Mouse (Mus musculus) macrophage (primary cell): ENCODE results near the gene Lekr1. TPM values are rescaled to one million over a fixed set of nuclear protein-coding genes. Genes with fewer than 3 reads are reported as not detected.
A peak's percentile ranks its signal among the peaks of the same experiment; 100 is the strongest.
"Not testable (repeated sequence)": the region's sequence is repeated elsewhere in the genome, so short reads cannot be mapped to it uniquely, and the experiment has no call there.

Experiments used
- H3K27ac ChIP-seq: fragments of 350-480 bp; formaldehyde crosslinking; 2 replicates; pipeline ENCODE4 v1.9.0; 2021
- H3K36me3 ChIP-seq: fragments of 350-480 bp; formaldehyde crosslinking; 2 replicates; pipeline ENCODE4 v1.9.0; 2021; ENCODE audit errors: inconsistent target
- H3K4me3 ChIP-seq: fragments of 350-480 bp; formaldehyde crosslinking; 2 replicates; pipeline ENCODE4 v1.9.0; 2021; ENCODE audit errors: inconsistent target
- H3K79me2 ChIP-seq: fragments of 350-480 bp; formaldehyde crosslinking; 2 replicates; pipeline ENCODE4 v1.9.0; 2021; ENCODE audit errors: inconsistent target
- WGBS: methylation state at CpG from one replicate; pipeline ENCODE4 v1.1.7; 2026; ENCODE audit warnings: inconsistent platforms; ENCODE audit not compliant: missing documents; 5-methylcytosine and 5-hydroxymethylcytosine counted together
- polyA plus RNA-seq: library from polyadenylated mRNA; stranded (reverse); fragments of 250-400 nt; gene quantifications from 3 replicates; pipeline ENCODE4 v1.2.4, GENCODE M21; 2018; ENCODE audit warnings: inconsistent platforms

The Lekr1 gene
- polyA plus RNA-seq, 1 experiment from 2014 or later, result 2.4 TPM

- no peaks in the 10 kb centered on the region for H3K79me2 ChIP-seq
- H3K4me3 ChIP-seq, result no peak overlapping the region
- WGBS, result 93% methylated on average over 6 of the region's 6 CpGs
- H3K27ac ChIP-seq, result no peak overlapping the region
- H3K36me3 ChIP-seq, result no peaks in the 10 kb centered on the region
Measured at GRCm38 (mm10) chr3:65767202-65767862, 101.3 kb downstream of the Lekr1 start.

GRCm38 (mm10) chr3:65769666-65770065 lies 103.6 kb downstream of the Lekr1 start:
- not testable (repeated sequence) for H3K79me2 ChIP-seq, H3K27ac ChIP-seq, H3K36me3 ChIP-seq, H3K4me3 ChIP-seq
- 85% methylated on average over 2 of the region's 7 CpGs for whole genome bisulfite sequencing

- Histone ChIP-seq H3K79me2 (no peaks in the 10 kb centered on the region), H3K4me3 (no peak overlapping the region), H3K27ac (no peak overlapping the region), H3K36me3 (no peaks in the 10 kb centered on the region)
- 70% methylated on average over 1 of the region's 1 CpGs for WGBS
Measured at GRCm38 (mm10) chr3:65773910-65774309, 107.9 kb downstream of the Lekr1 start.

- H3K36me3 ChIP-seq, result no peaks in the 10 kb centered on the region
- H3K79me2 ChIP-seq, result no peaks in the 10 kb centered on the region
- 91% methylated on average over 5 of the region's 5 CpGs for WGBS
- H3K27ac ChIP-seq, result no peak overlapping the region
- no peak overlapping the region for H3K4me3 ChIP-seq
Measured at GRCm38 (mm10) chr3:65775096-65775495, 109.1 kb downstream of the Lekr1 start.

GRCm38 (mm10) chr3:65782246-65782645 lies 116.2 kb downstream of the Lekr1 start:
- Histone ChIP-seq H3K79me2 (no peaks in the 10 kb centered on the region), H3K4me3 (no peak overlapping the region), H3K27ac (no peak overlapping the region), H3K36me3 (no peaks in the 10 kb centered on the region)
- WGBS, result 91% methylated on average over 5 of the region's 5 CpGs

GRCm38 (mm10) chr3:65790076-65790685 lies 124.2 kb downstream of the Lekr1 start:
- H3K79me2 ChIP-seq, result no peaks in the 10 kb centered on the region
- H3K4me3 ChIP-seq, result no peak overlapping the region
- no peaks in the 10 kb centered on the region for H3K36me3 ChIP-seq
- 12% methylated on average over 2 of the region's 3 CpGs for WGBS
- no peak overlapping the region for H3K27ac ChIP-seq

GRCm38 (mm10) chr3:65793561-65793960 lies 127.5 kb downstream of the Lekr1 start:
- WGBS, result 98% methylated on average over 4 of the region's 4 CpGs
- Histone ChIP-seq H3K4me3 (no peak overlapping the region), H3K27ac (no peak overlapping the region), H3K36me3 (no peaks in the 10 kb centered on the region), H3K79me2 (no peaks in the 10 kb centered on the region)

GRCm38 (mm10) chr3:65794711-65795110 lies 128.7 kb downstream of the Lekr1 start:
- no peaks in the 10 kb centered on the region for H3K79me2 ChIP-seq
- no peak overlapping the region for H3K4me3 ChIP-seq
- H3K27ac ChIP-seq, result no peak overlapping the region
- no peaks in the 10 kb centered on the region for H3K36me3 ChIP-seq
- 96% methylated on average over 2 of the region's 2 CpGs for WGBS

GRCm38 (mm10) chr3:65797345-65798137 lies 131.5 kb downstream of the Lekr1 start:
- H3K4me3 ChIP-seq, result no peak overlapping the region
- H3K79me2 ChIP-seq, result no peaks in the 10 kb centered on the region
- no peaks in the 10 kb centered on the region for H3K36me3 ChIP-seq
- H3K27ac ChIP-seq, result no peak overlapping the region
- 74% methylated on average over 5 of the region's 5 CpGs for WGBS

- no peak overlapping the region for H3K27ac ChIP-seq
Measured at GRCm38 (mm10) chr3:65800962-65801361, 134.9 kb downstream of the Lekr1 start.

GRCm38 (mm10) chr3:65802185-65802584 lies 136.2 kb downstream of the Lekr1 start:
- Histone ChIP-seq H3K79me2 (no peaks in the 10 kb centered on the region), H3K36me3 (no peaks in the 10 kb centered on the region)

More at GRCm38 (mm10) chr3:65800962-65801361, 134.9 kb downstream of the Lekr1 start:
- WGBS, result 67% methylated on average over 4 of the region's 4 CpGs
- no peaks in the 10 kb centered on the region for H3K36me3 ChIP-seq
- H3K79me2 ChIP-seq, result no peaks in the 10 kb centered on the region
- H3K4me3 ChIP-seq, result no peak overlapping the region

GRCm38 (mm10) chr3:65802868-65803267 lies 136.8 kb downstream of the Lekr1 start:
- Histone ChIP-seq H3K36me3 (no peaks in the 10 kb centered on the region), H3K79me2 (no peaks in the 10 kb centered on the region), H3K4me3 (no peak overlapping the region), H3K27ac (no peak overlapping the region)
- 64% methylated on average over 5 of the region's 5 CpGs for WGBS

More at GRCm38 (mm10) chr3:65802185-65802584, 136.2 kb downstream of the Lekr1 start:
- no peak overlapping the region for H3K4me3 ChIP-seq
- 83% methylated on average over 4 of the region's 5 CpGs for WGBS
- H3K27ac ChIP-seq, result no peak overlapping the region

- 91% methylated on average over 6 of the region's 6 CpGs for WGBS
- H3K27ac ChIP-seq, result no peak overlapping the region
- H3K36me3 ChIP-seq, result no peaks in the 10 kb centered on the region
- H3K79me2 ChIP-seq, result no peaks in the 10 kb centered on the region
- no peak overlapping the region for H3K4me3 ChIP-seq
Measured at GRCm38 (mm10) chr3:65814881-65815280, 148.9 kb downstream of the Lekr1 start.

GRCm38 (mm10) chr3:65816012-65816411 lies 150.0 kb downstream of the Lekr1 start:
- Histone ChIP-seq H3K27ac (no peak overlapping the region), H3K4me3 (no peak overlapping the region), H3K79me2 (no peaks in the 10 kb centered on the region), H3K36me3 (no peaks in the 10 kb centered on the region)
- WGBS, result 87% methylated on average over 10 of the region's 10 CpGs

GRCm38 (mm10) chr3:65818597-65818996 lies 152.6 kb downstream of the Lekr1 start:
- 19% methylated on average over 4 of the region's 4 CpGs for WGBS
- Histone ChIP-seq H3K79me2 (no peaks in the 10 kb centered on the region), H3K4me3 (no peak overlapping the region), H3K36me3 (no peaks in the 10 kb centered on the region), H3K27ac (peak overlapping the region; percentile 80)
